Mouse (Mus musculus) MEL (cell line): ENCODE results near the gene Gm20695. TPM values are rescaled to one million over a fixed set of nuclear protein-coding genes. Genes with fewer than 3 reads are reported as not detected.

Experiments
- DNase-seq: peaks from one replicate; pipeline ENCODE4 v3.0.0; 2011; ENCODE audit warnings: low read depth, low spot score
- H3K27ac ChIP-seq: 2 replicates; pipeline ENCODE4 v1.5.1; 2012; ENCODE audit warnings: low read depth, mild to moderate bottlenecking, control low read depth, low read length, moderate library complexity; ENCODE audit not compliant: control insufficient read depth
- H3K27me3 ChIP-seq, 2 experiments: fragments of 150-350 bp in 1 of 2; sonication (generic) in 1 of 2; 2 replicates each; pipeline ENCODE4 v1.6.1; 2012; ENCODE audit warnings: low read length in 2 of 2, mild to moderate bottlenecking in 2 of 2, improper control_type of control experiment in 1 of 2, moderate library complexity in 1 of 2; ENCODE audit not compliant: insufficient read depth in 2 of 2, control insufficient read depth in 1 of 2
- H3K36me3 ChIP-seq, 2 experiments: 2 replicates each; pipeline ENCODE4 v1.6.1; 2012 to 2014; ENCODE audit warnings: low read length in 2 of 2, improper control_type of control experiment in 1 of 2, inconsistent platforms in 1 of 2, mild to moderate bottlenecking in 1 of 2; ENCODE audit not compliant: insufficient read depth in 2 of 2, control insufficient read depth in 1 of 2
- H3K4me1 ChIP-seq, 2 experiments: fragments of 150-350 bp in 1 of 2; sonication (generic) in 1 of 2; 2 replicates each; pipeline ENCODE4 v1.6.1; 2012; ENCODE audit warnings: low read length in 2 of 2, improper control_type of control experiment in 1 of 2, mild to moderate bottlenecking in 1 of 2; ENCODE audit not compliant: insufficient read depth in 2 of 2, control insufficient read depth in 1 of 2
- H3K4me3 ChIP-seq, 2 experiments: fragments of 150-350 bp in 1 of 2; sonication (generic) in 1 of 2; 2 replicates each; pipeline ENCODE4 v1.5.1; 2012; ENCODE audit warnings: low read depth in 2 of 2, low read length in 2 of 2, mild to moderate bottlenecking in 2 of 2, moderate library complexity in 2 of 2, control low read depth in 1 of 2, improper control_type of control experiment in 1 of 2; ENCODE audit not compliant: control insufficient read depth in 1 of 2, insufficient read depth in 1 of 2
- H3K79me2 ChIP-seq: 2 replicates; pipeline ENCODE4 v1.6.1; 2012; ENCODE audit warnings: mild to moderate bottlenecking, low read length, moderate library complexity; ENCODE audit not compliant: control insufficient read depth, poor library complexity, insufficient read depth
- H3K9ac ChIP-seq: 2 replicates; pipeline ENCODE4 v1.6.1; 2012; ENCODE audit warnings: low read depth, mild to moderate bottlenecking, control low read depth, low read length, moderate library complexity; ENCODE audit not compliant: control insufficient read depth, poor library complexity, severe bottlenecking
- H3K9me3 ChIP-seq: fragments of 150-350 bp; sonication (generic); replicated peaks from 2 replicates; pipeline ENCODE4 v1.6.1; 2012; ENCODE audit warnings: mild to moderate bottlenecking, low read length, improper control_type of control experiment, moderate library complexity; ENCODE audit not compliant: insufficient read depth
- BHLHE40 ChIP-seq: IDR thresholded peaks from 2 replicates; pipeline ENCODE4 v1.6.1; 2012; ENCODE audit warnings: low read depth, mild to moderate bottlenecking, inconsistent platforms, low read length, improper control_type of control experiment, borderline replicate concordance
- CHD2 ChIP-seq: IDR thresholded peaks from 2 replicates; pipeline ENCODE4 v1.6.1; 2011; ENCODE audit warnings: low read length, improper control_type of control experiment
- E2F4 ChIP-seq: IDR thresholded peaks from 2 replicates; pipeline ENCODE4 v1.6.1; 2011; ENCODE audit warnings: low read depth, low read length, improper control_type of control experiment, borderline replicate concordance
- ELF1 ChIP-seq: IDR thresholded peaks from 2 replicates; pipeline ENCODE4 v1.6.1; 2014; ENCODE audit warnings: low read depth, mild to moderate bottlenecking, inconsistent platforms, low read length, improper control_type of control experiment, moderate library complexity
- EP300 ChIP-seq, 2 experiments: IDR thresholded peaks; 2 replicates each; pipeline ENCODE4 v1.6.1; 2011; ENCODE audit warnings: improper control_type of control experiment in 2 of 2, low read length in 2 of 2, low read depth in 1 of 2, mild to moderate bottlenecking in 1 of 2
- ETS1 ChIP-seq: IDR thresholded peaks from 2 replicates; pipeline ENCODE4 v1.6.1; 2012; ENCODE audit warnings: low read depth, mild to moderate bottlenecking, inconsistent platforms, low read length, improper control_type of control experiment, moderate library complexity
- GATA1 ChIP-seq: IDR thresholded peaks from 2 replicates; pipeline ENCODE4 v1.6.1; 2011; ENCODE audit warnings: low read depth, low read length, improper control_type of control experiment
- HCFC1 ChIP-seq: IDR thresholded peaks from 2 replicates; pipeline ENCODE4 v1.6.1; 2012; ENCODE audit warnings: low read depth, mild to moderate bottlenecking, inconsistent platforms, low read length, improper control_type of control experiment, moderate library complexity
- KAT2A ChIP-seq: conservative IDR thresholded peaks from 2 replicates; pipeline ENCODE4 v1.6.1; 2012; ENCODE audit warnings: low read depth, low read length, improper control_type of control experiment, inconsistent platforms
- MAFK ChIP-seq: IDR thresholded peaks from 2 replicates; pipeline ENCODE4 v1.6.1; 2011; ENCODE audit warnings: low read depth, mild to moderate bottlenecking, low read length, improper control_type of control experiment, borderline replicate concordance
- MAX ChIP-seq: IDR thresholded peaks from 2 replicates; pipeline ENCODE4 v1.6.1; 2011; ENCODE audit warnings: low read length, improper control_type of control experiment
- MAZ ChIP-seq: IDR thresholded peaks from 2 replicates; pipeline ENCODE4 v1.6.1; 2012; ENCODE audit warnings: low read depth, mild to moderate bottlenecking, inconsistent platforms, low read length, improper control_type of control experiment
- MXI1 ChIP-seq: IDR thresholded peaks from 2 replicates; pipeline ENCODE4 v1.6.1; 2011; ENCODE audit warnings: mild to moderate bottlenecking, low read depth, low read length, improper control_type of control experiment
- MYC ChIP-seq: IDR thresholded peaks from 2 replicates; pipeline ENCODE4 v1.6.1; 2011; ENCODE audit warnings: low read depth, mild to moderate bottlenecking, low read length, improper control_type of control experiment, moderate library complexity
- NELFE ChIP-seq: IDR thresholded peaks from 2 replicates; pipeline ENCODE4 v1.6.1; 2011; ENCODE audit warnings: low read depth, low read length, improper control_type of control experiment
- NRF1 ChIP-seq: IDR thresholded peaks from 2 replicates; pipeline ENCODE4 v1.6.1; 2014; ENCODE audit warnings: low read depth, mild to moderate bottlenecking, inconsistent platforms, low read length, improper control_type of control experiment, moderate library complexity; ENCODE audit not compliant: poor library complexity, insufficient read depth, severe bottlenecking
- POLR2A ChIP-seq, 2 experiments: IDR thresholded peaks; 2 replicates each; pipeline ENCODE4 v1.6.1; 2011 to 2012; ENCODE audit warnings: low read length in 2 of 2, mild to moderate bottlenecking in 2 of 2, control low read depth in 1 of 2, improper control_type of control experiment in 1 of 2, low read depth in 1 of 2, moderate library complexity in 1 of 2; ENCODE audit not compliant: control insufficient read depth in 1 of 2, insufficient read depth in 1 of 2, poor library complexity in 1 of 2
- POLR2AphosphoS2 ChIP-seq: IDR thresholded peaks from 2 replicates; pipeline ENCODE4 v1.6.1; 2011; ENCODE audit warnings: low read length, improper control_type of control experiment
- POLR2AphosphoS5 ChIP-seq: IDR thresholded peaks from 2 replicates; pipeline ENCODE4 v1.6.1; 2012; ENCODE audit warnings: low read depth, borderline replicate concordance, mild to moderate bottlenecking, inconsistent platforms, low read length, moderate library complexity, mixed read lengths
- RAD21 ChIP-seq: IDR thresholded peaks from 2 replicates; pipeline ENCODE4 v1.6.1; 2011; ENCODE audit warnings: mild to moderate bottlenecking, low read depth, low read length, improper control_type of control experiment
- SIN3A ChIP-seq: IDR thresholded peaks from 2 replicates; pipeline ENCODE4 v1.6.1; 2012; ENCODE audit warnings: low read length, improper control_type of control experiment, inconsistent platforms
- SMC3 ChIP-seq: IDR thresholded peaks from 2 replicates; pipeline ENCODE4 v1.6.1; 2011; ENCODE audit warnings: low read depth, low read length, improper control_type of control experiment
- TAL1 ChIP-seq: IDR thresholded peaks from 2 replicates; pipeline ENCODE4 v1.6.1; 2012; ENCODE audit warnings: mild to moderate bottlenecking, inconsistent platforms, low read length, moderate library complexity, mixed read lengths
- TBP ChIP-seq: IDR thresholded peaks from 2 replicates; pipeline ENCODE4 v1.8.0; 2011; ENCODE audit warnings: low read depth, low read length, improper control_type of control experiment
- UBTF ChIP-seq: IDR thresholded peaks from 2 replicates; pipeline ENCODE4 v1.6.1; 2012; ENCODE audit warnings: low read depth, mild to moderate bottlenecking, inconsistent platforms, low read length, improper control_type of control experiment, moderate library complexity, borderline replicate concordance; ENCODE audit not compliant: insufficient read depth
- ZKSCAN1 ChIP-seq: IDR thresholded peaks from 2 replicates; pipeline ENCODE4 v1.6.1; 2012; ENCODE audit warnings: low read depth, mild to moderate bottlenecking, inconsistent platforms, low read length, improper control_type of control experiment, moderate library complexity
- ZMIZ1 ChIP-seq: IDR thresholded peaks from 2 replicates; pipeline ENCODE4 v1.6.1; 2012; ENCODE audit warnings: low read depth, mild to moderate bottlenecking, inconsistent platforms, low read length, improper control_type of control experiment, moderate library complexity
- polyA plus RNA-seq, 2 experiments: library from polyadenylated mRNA; stranded (reverse) in 1 of 2; unstranded in 1 of 2; fragments of >175 nt in 1 of 2; fragments of >200 nt in 1 of 2; gene quantifications; 2 replicates each; pipeline versions ENCODE4 v1.2.1 to v1.2.4; 2012; ENCODE audit warnings: low replicate concordance in 2 of 2, low read depth in 1 of 2; ENCODE audit not compliant: insufficient read length in 2 of 2, insufficient read depth in 1 of 2, missing spikeins in 1 of 2
- total RNA-seq: library from RNA; depleted of rRNA; stranded (reverse); fragments of 300-350 nt; gene quantifications from 2 replicates; pipeline ENCODE4 v1.2.3, GENCODE M21; 2012

The Gm20695 gene
- total and polyA plus RNA-seq, 3 experiments: 0.62 TPM; not detected in 2

GRCm38 (mm10) chr16:3846711-3847518, 37.5 kb upstream of the Gm20695 start, which contains the start of gene Zfp174:
Zfp174 (plus strand) TSS chr16:3847268.
- H3K4me1 ChIP-seq: no peaks in the 10 kb centered on the region; a peak in 1 of 4 replicates
- H3K36me3 ChIP-seq: no peaks in the 10 kb centered on the region; a peak in 1 of 4 replicates
- TF ChIP-seq ELF1 (0 out of 2 replicates have a peak, but pooled peaks have one; percentile 48), SIN3A (peak; percentile 81), POLR2A (IDR thresholded peaks at IDR 0.05; ENCODE audit: control insufficient read depth in 1 of 2, insufficient read depth in 1 of 2, low read depth in 1 of 2, low read length in 2 of 2, poor library complexity in 1 of 2) (peak; percentile 69 to 74), EP300 (IDR thresholded peaks at IDR 0.05; ENCODE audit: low read depth in 1 of 2, low read length in 2 of 2) (no peak), MAX (peak; percentile 48; the same call in 1 of the 2 replicates), ETS1 (no peak), KAT2A (peak; percentile 89), TBP (peak; percentile 40; the same call in 1 of the 2 replicates), HCFC1 (peak; percentile 99), CHD2 (peak; percentile 77), POLR2AphosphoS2 (peak; percentile 61; the same call in 1 of the 2 replicates), NELFE (peak; percentile 70), GATA1 (no peak), ZMIZ1 (no peak), MAFK (no peak), POLR2AphosphoS5 (no peak), NRF1 (0 out of 2 replicates have a peak, but pooled peaks have one; percentile 18)
- H3K27me3 ChIP-seq: no peaks in the 10 kb centered on the region
- peak; percentile 96 for DNase-seq
- H3K27ac ChIP-seq: no peak within 1 kb of the TSS
- no peaks in the 10 kb centered on the region for H3K9me3 ChIP-seq
- peak within 1 kb of the TSS; percentile 82 to 89 for H3K4me3 ChIP-seq
- no peaks in the 10 kb centered on the region for H3K79me2 ChIP-seq
- H3K9ac ChIP-seq: peak within 1 kb of the TSS; percentile 67

GRCm38 (mm10) chr16:3847871-3848270, 36.6 kb upstream of the Gm20695 start:
- TF ChIP-seq UBTF (no peak), BHLHE40 (no peak), POLR2A (IDR thresholded peaks at IDR 0.05; ENCODE audit: control insufficient read depth in 1 of 2, insufficient read depth in 1 of 2, low read depth in 1 of 2, low read length in 2 of 2, poor library complexity in 1 of 2) (no peak), CHD2 (no peak), POLR2AphosphoS2 (no peak), RAD21 (no peak), MXI1 (no peak), NRF1 (no peak), MAZ (no peak), TBP (no peak), MYC (no peak), ZKSCAN1 (no peak), HCFC1 (no peak), EP300 (IDR thresholded peaks at IDR 0.05; ENCODE audit: low read depth in 1 of 2, low read length in 2 of 2) (no peak), TAL1 (no peak), NELFE (no peak), SMC3 (no peak), E2F4 (no peak)
- Histone ChIP-seq H3K9me3 (no peaks in the 10 kb centered on the region), H3K27ac (no peak overlapping the region), H3K4me3 (peak overlapping the region; percentile 82 to 89), H3K4me1 (no peaks in the 10 kb centered on the region; a peak in 1 of 4 replicates), H3K9ac (peak overlapping the region; percentile 67), H3K36me3 (no peaks in the 10 kb centered on the region; a peak in 1 of 4 replicates), H3K79me2 (no peaks in the 10 kb centered on the region), H3K27me3 (no peaks in the 10 kb centered on the region)
- DNase-seq: peak; percentile 49
